Mouse (Mus musculus) spleen, adult 2 months (tissue): ENCODE measurements around the gene Tm7sf3. TPM values are rescaled to one million over a fixed set of nuclear protein-coding genes. Genes with fewer than 3 reads are reported as not detected.

Experiments used
- DNase-seq, 2 experiments: peaks; one replicate each; pipeline versions ENCODE4 v3.0.0 to v3.0.0-alpha.2; 2012 to 2021; ENCODE audit warnings: low spot score in 2 of 2, low read depth in 1 of 2
- H3K27ac ChIP-seq: fragments of 200-500 bp; 2 replicates; pipeline ENCODE4 v1.5.1; 2012; ENCODE audit warnings: low read length, inconsistent platforms; ENCODE audit not compliant: insufficient read depth
- H3K27me3 ChIP-seq: fragments of 200-500 bp; 2 replicates; pipeline ENCODE4 v1.6.1; 2012; ENCODE audit warnings: mild to moderate bottlenecking, moderate library complexity, low read length, inconsistent platforms; ENCODE audit not compliant: control insufficient read depth, insufficient read depth
- H3K36me3 ChIP-seq: fragments of 200-500 bp; 2 replicates; pipeline ENCODE4 v1.6.1; 2012; ENCODE audit warnings: mild to moderate bottlenecking, low read length, inconsistent platforms; ENCODE audit not compliant: control insufficient read depth, insufficient read depth
- H3K4me1 ChIP-seq: fragments of 200-500 bp; 2 replicates; pipeline ENCODE4 v1.6.1; 2011; ENCODE audit warnings: inconsistent platforms; ENCODE audit not compliant: control insufficient read depth, insufficient read depth, insufficient read length
- H3K4me3 ChIP-seq: fragments of 200-500 bp; 2 replicates; pipeline ENCODE4 v1.5.1; 2011; ENCODE audit warnings: mild to moderate bottlenecking, inconsistent platforms; ENCODE audit not compliant: insufficient read depth, insufficient read length; ENCODE audit errors: extremely low read depth
- CTCF ChIP-seq: fragments of 200-500 bp; IDR thresholded peaks from 2 replicates; pipeline ENCODE4 v1.5.1; 2011; ENCODE audit warnings: mild to moderate bottlenecking, inconsistent platforms; ENCODE audit not compliant: insufficient read depth, insufficient read length, insufficient replicate concordance; ENCODE audit errors: extremely low read depth
- POLR2A ChIP-seq: fragments of 200-500 bp; IDR thresholded peaks from 2 replicates; pipeline ENCODE4 v1.6.1; 2011; ENCODE audit warnings: low read depth, low read length, inconsistent platforms
- WGBS: fragments of 180-500 bp; shearing (Covaris S2); methylation state at CpG from one replicate; pipeline ENCODE4 v1.1.7; 2018; 5-methylcytosine and 5-hydroxymethylcytosine counted together
- polyA plus RNA-seq: library from polyadenylated mRNA; depleted of rRNA; stranded (reverse); fragments of >200 nt; gene quantifications from 2 replicates; pipeline ENCODE4 v1.2.3, GENCODE M21; 2012

The Tm7sf3 gene
- polyA plus RNA-seq, 1 experiment = 8.5 TPM

DNA sequence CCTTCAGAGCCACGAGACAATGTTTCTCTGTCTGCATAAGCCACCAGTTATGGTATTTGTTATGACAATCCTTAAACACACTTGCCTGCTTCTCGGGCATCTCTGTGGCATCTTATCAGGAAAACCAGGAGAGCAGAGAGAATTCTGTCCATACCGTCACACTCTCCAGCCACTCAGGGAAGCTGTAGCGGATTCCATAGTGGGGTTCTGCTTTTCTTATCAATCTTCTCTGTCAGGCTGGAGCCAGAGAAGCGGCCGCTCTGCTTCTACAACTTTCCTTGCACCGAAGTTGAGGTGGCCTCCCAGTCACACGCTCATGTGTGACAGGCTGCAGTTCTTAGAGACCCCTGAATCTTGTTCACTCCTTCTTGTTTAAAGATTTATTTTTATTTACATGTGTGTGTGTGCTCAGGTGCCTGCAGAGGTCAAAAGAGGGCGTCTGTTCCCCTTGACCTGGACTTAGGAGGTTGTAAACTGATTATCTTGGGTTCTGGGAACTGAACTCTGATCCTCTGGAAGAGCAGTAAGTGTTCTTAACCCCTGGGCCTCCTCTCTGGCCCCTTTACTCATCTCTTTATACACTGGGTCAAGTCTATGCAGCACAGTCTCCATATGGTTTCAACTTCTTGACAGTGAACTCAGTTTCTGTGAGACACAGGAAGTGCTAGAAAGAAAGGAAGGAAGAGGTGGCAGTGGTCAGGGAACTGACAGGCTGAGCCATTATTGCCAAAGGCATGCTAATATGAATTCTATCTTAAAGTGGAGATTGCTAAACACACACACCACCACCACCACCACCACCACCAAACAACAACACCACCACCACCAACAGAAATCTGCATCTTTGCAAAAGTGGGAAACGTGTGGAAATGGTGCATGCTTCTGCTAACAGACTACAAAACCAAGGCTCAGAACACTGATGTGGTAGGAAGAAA is 35.8 kb upstream of the Tm7sf3 start:
- Histone ChIP-seq H3K4me1 (no peaks in the 10 kb centered on the region), H3K36me3 (no peaks in the 10 kb centered on the region), H3K27ac (no peak overlapping the region), H3K27me3 (no peaks in the 10 kb centered on the region), H3K4me3 (no peak overlapping the region)
- no peak for DNase-seq
- TF ChIP-seq CTCF = no peak
- no peak for TF ChIP-seq POLR2A
- 84% methylated on average over 10 of the region's 10 CpGs for WGBS

DNA sequence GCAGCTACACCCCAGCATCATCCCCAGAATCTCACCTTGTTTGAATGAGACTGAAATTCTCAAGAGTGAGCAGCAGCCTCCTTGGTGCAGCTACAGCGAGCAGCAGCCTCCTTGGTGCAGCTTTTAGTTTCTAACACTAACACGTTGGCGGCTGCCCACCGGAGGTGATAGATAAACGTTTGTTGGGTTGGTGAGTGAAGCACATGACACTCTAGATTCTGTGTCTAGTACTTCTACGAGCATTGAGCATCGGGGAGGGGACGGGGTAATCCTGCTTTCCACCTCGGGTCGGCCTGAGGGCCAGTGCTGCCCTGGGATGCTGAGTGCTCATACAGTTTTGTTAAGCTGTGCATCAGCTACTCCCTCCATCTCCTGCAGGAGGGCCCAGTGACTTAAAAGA is 34.3 kb upstream of the Tm7sf3 start:
- Histone ChIP-seq H3K27me3 (no peaks in the 10 kb centered on the region), H3K27ac (no peak overlapping the region), H3K4me3 (no peak overlapping the region), H3K4me1 (no peaks in the 10 kb centered on the region), H3K36me3 (no peaks in the 10 kb centered on the region)
- 88% methylated on average over 10 of the region's 10 CpGs for WGBS
- no peak for TF ChIP-seq POLR2A
- no peak for TF ChIP-seq CTCF
- DNase-seq = no peak

DNA sequence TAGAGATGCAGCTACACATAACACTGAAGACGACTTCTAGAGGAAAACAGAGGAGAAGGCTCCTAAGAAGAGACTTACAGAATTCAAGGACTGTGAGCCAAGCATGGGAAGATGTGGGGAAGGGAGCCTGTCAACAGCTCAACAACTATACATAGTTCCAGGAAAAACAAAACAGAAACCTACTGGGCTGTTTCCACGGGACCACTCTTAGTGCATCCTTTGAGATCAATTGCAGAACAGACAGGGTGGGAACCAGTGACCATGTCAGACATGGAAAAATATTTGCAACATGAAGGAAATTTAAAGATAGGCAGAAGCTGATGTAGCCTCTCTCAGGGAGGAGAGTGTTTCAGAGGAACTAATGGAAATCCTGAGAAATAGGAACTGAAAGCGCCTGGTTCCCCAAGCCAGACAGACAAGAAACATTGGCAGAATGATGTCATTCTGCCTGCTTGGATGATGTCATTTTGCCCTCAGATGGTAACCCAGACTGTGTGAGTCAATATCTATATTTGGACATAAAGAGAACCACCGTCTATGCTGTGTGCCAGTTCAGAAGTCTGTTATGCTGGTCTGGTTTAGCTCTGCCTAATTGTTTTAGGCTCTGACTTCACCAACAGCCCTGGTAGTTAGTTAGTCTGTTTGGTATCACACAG is 32.4 kb upstream of the Tm7sf3 start:
- Histone ChIP-seq H3K4me3 (no peak overlapping the region), H3K4me1 (no peaks in the 10 kb centered on the region), H3K27me3 (no peaks in the 10 kb centered on the region), H3K27ac (no peak overlapping the region), H3K36me3 (no peaks in the 10 kb centered on the region)
- 25% methylated on average over 4 of the region's 4 CpGs for WGBS
- TF ChIP-seq CTCF = no peak
- TF ChIP-seq POLR2A = no peak
- peak in 1 of 2 experiments; percentile 47 for DNase-seq

DNA sequence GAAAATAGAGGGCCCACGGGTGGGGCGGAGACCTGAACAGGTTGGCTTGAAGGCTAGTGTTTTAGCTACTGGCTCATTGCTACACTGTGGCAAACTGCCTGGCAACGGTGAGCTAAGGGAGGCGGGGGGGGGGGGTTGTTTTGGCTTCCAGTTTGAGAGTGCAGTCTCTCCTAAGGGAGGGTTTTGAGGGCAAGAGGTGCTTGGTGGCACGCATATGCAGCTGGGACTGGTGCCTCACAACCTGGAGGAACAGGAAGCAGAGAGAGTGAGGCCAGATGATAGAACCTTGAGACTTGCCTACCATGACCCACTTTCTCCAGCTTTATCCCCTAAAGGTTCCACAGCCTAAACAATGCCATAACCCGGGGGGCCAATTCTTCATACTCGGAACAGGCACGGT is 31.8 kb upstream of the Tm7sf3 start:
- DNase-seq = no peak
- Histone ChIP-seq H3K4me3 (no peak overlapping the region), H3K27me3 (no peaks in the 10 kb centered on the region), H3K36me3 (no peaks in the 10 kb centered on the region), H3K27ac (no peak overlapping the region), H3K4me1 (no peaks in the 10 kb centered on the region)
- WGBS = 62% methylated on average over 8 of the region's 8 CpGs
- TF ChIP-seq CTCF (no peak), POLR2A (no peak)

DNA sequence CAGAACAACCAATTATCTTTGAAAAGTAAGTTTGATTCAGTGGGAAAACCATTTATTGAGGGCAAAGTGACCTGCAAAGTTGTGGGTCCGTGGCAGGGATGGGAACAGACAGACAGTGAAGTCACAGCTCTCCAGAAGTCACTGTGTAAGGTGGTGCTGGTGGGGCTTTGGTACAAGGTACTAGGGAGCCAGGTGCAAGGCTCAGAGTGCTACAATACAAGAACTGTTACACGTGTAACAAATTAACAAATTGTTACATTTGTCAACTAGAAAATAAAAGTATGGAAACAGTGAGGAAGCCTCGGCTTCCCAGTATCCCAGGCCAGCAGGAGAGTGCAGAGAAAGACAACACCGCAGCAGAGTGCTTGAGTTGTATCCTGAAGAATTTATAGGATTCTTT is 31.1 kb upstream of the Tm7sf3 start:
- Histone ChIP-seq H3K27ac (no peak overlapping the region), H3K4me1 (no peaks in the 10 kb centered on the region), H3K27me3 (no peaks in the 10 kb centered on the region), H3K4me3 (no peak overlapping the region), H3K36me3 (no peaks in the 10 kb centered on the region)
- no peak for DNase-seq
- 84% methylated on average over 4 of the region's 4 CpGs for WGBS
- no peak for TF ChIP-seq CTCF
- TF ChIP-seq POLR2A = no peak

DNA sequence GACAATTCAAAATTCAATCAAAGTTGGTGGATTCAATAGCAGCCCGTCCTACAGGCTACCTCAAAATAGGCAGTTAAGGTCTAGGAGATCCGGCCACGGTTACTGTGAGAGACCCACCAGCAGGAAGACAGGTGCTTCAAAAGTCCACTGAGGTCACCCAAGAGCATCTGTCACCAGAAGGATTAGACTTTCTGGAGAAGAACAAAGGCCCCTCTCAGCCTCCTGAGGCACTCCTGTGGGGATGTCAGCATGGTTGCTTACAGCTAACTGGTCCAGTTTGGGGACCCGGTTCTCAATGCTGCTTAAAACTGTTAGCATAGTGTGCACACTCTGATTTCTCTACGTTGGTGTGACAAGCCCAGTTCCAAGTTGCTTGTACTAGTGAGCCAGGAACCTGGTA is 29.5 kb upstream of the Tm7sf3 start:
- WGBS = 87% methylated on average over 5 of the region's 5 CpGs
- Histone ChIP-seq H3K27ac (no peak overlapping the region), H3K4me3 (no peak overlapping the region), H3K27me3 (no peaks in the 10 kb centered on the region), H3K4me1 (no peaks in the 10 kb centered on the region), H3K36me3 (no peaks in the 10 kb centered on the region)
- TF ChIP-seq CTCF = no peak
- no peak for TF ChIP-seq POLR2A
- DNase-seq = no peak
